Mouse (Mus musculus): Measurements from ENCODE around the gene Hpgd. TPM values are rescaled to one million over a fixed set of nuclear protein-coding genes. Genes with fewer than 3 reads are reported as not detected.

The Hpgd gene
- total and polyA plus RNA-seq, 3 experiments = not detected

DNA sequence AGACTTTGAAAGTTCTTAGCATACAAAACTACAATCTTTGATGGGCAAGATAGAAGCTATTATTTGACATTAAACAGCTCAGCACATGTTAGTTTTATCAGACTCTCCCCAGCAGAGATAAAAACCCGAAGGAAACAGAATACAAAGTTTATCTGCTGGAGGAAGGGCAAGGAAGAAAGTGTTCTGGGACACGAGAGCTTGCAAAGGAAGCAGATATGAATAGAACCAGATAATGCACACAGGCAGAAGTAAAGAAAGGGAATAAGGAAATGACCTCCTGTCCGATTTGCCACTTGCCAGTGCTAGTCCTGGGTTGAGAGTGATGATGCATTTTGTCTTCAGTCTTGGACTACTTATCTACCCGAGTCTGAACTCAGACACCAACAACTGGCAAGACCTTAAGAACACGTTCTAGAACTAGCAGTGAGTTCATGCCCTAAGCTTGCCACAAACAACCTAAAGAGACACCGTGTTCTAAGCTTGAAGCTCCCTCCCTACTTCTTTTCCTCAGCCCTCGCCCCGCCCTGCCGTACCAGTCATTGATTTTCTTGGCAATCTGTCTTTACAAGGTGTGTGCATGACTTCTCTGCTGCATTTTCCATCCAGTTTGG is 41.1 kb downstream of the Hpgd start:
- Histone ChIP-seq H3K79me2 (replicated peaks; ENCODE audit: control insufficient read depth, extremely low read depth, insufficient read depth, poor library complexity, severe bottlenecking) (no peaks in the 10 kb centered on the region), H3K9me3 (replicated peaks; ENCODE audit: low read length) (no peaks in the 10 kb centered on the region), H3K27me3 (replicated peaks) (no peaks in the 10 kb centered on the region), H3K36me3 (replicated peaks in 1 of 2; ENCODE audit: control insufficient read depth in 1 of 2, insufficient read depth in 1 of 2, low read length in 1 of 2) (no peaks in the 10 kb centered on the region), H3K4me1 (ENCODE audit: control insufficient read depth in 1 of 2, insufficient read depth in 2 of 2) (no peaks in the 10 kb centered on the region), H3K4me2 (ENCODE audit: insufficient read depth, low read depth, poor library complexity, severe bottlenecking) (no peak overlapping the region), H3K9ac (ENCODE audit: insufficient read depth, low read depth) (no peak overlapping the region), H3K27ac (ENCODE audit: insufficient read depth, low read depth) (no peak overlapping the region), H3K4me3 (replicated peaks in 1 of 3; ENCODE audit: low read depth in 2 of 3, low read length in 2 of 3, poor library complexity in 1 of 3) (no peak overlapping the region)
- dilution Hi-C loops (cut with MboI; ENCODE audit: extremely low pct_ligation_motif_present, extremely low pct_unique_long_range_greater_than_20kb, low sequenced_read_pairs) (no loop called here), in situ Hi-C loops (cut with MboI; ENCODE audit: low pct_ligation_motif_present, low pct_unique_long_range_greater_than_20kb, low sequenced_read_pairs) (no loop called here)
- DNase-seq (ENCODE audit: extremely low read depth) = no peak
- TF ChIP-seq ZMIZ1 (IDR thresholded peaks at IDR 0.05; ENCODE audit: low read depth, low read length) (no peak), BHLHE40 (IDR thresholded peaks at IDR 0.05; ENCODE audit: low read depth, low read length) (no peak), IRF4 (IDR thresholded peaks at IDR 0.05; ENCODE audit: low read depth, low read length) (no peak), PAX5 (IDR thresholded peaks at IDR 0.05; ENCODE audit: low read length) (no peak), POLR2AphosphoS2 (IDR thresholded peaks at IDR 0.05; ENCODE audit: low read depth, low read length) (no peak), SIN3A (IDR thresholded peaks at IDR 0.05; ENCODE audit: low read length) (no peak), TBP (conservative IDR thresholded peaks at IDR 0.05; ENCODE audit: low read depth, low read length) (no peak), MYC (IDR thresholded peaks at IDR 0.05; ENCODE audit: low read depth, low read length) (no peak), RCOR1 (conservative IDR thresholded peaks at IDR 0.05; ENCODE audit: low read depth, low read length) (no peak), CHD1 (IDR thresholded peaks at IDR 0.05; ENCODE audit: low read depth, low read length) (no peak), GABPA (IDR thresholded peaks at IDR 0.05; ENCODE audit: insufficient replicate concordance, low read depth, low read length) (no peak), ETS1 (conservative IDR thresholded peaks at IDR 0.05; ENCODE audit: low read depth, low read length) (no peak), E2F4 (IDR thresholded peaks at IDR 0.05; ENCODE audit: insufficient replicate concordance, low read depth, low read length) (no peak), NELFE (IDR thresholded peaks at IDR 0.05; ENCODE audit: low read depth, low read length) (no peak), USF1 (IDR thresholded peaks at IDR 0.05; ENCODE audit: low read depth, low read length) (no peak), MXI1 (IDR thresholded peaks at IDR 0.05; ENCODE audit: low read depth, low read length) (no peak), ELF1 (IDR thresholded peaks at IDR 0.05; ENCODE audit: low read depth, low read length) (no peak), RAD21 (IDR thresholded peaks at IDR 0.05; ENCODE audit: low read depth, low read length) (no peak), JUN (IDR thresholded peaks at IDR 0.05; ENCODE audit: insufficient read depth, low read depth, low read length) (no peak)

GRCm38 (mm10) chr8:56336771-56337170 is 42.4 kb downstream of the Hpgd start:
- dilution Hi-C loops (cut with MboI; ENCODE audit: extremely low pct_ligation_motif_present, extremely low pct_unique_long_range_greater_than_20kb, low sequenced_read_pairs) = no loop called here
- Histone ChIP-seq H3K9me3 (replicated peaks; ENCODE audit: low read length) (no peaks in the 10 kb centered on the region), H3K27me3 (replicated peaks) (no peaks in the 10 kb centered on the region), H3K9ac (ENCODE audit: insufficient read depth, low read depth) (no peak overlapping the region), H3K27ac (ENCODE audit: insufficient read depth, low read depth) (no peak overlapping the region), H3K4me2 (ENCODE audit: insufficient read depth, low read depth, poor library complexity, severe bottlenecking) (no peak overlapping the region), H3K79me2 (replicated peaks; ENCODE audit: control insufficient read depth, extremely low read depth, insufficient read depth, poor library complexity, severe bottlenecking) (no peaks in the 10 kb centered on the region), H3K36me3 (replicated peaks in 1 of 2; ENCODE audit: control insufficient read depth in 1 of 2, insufficient read depth in 1 of 2, low read length in 1 of 2) (no peaks in the 10 kb centered on the region), H3K4me3 (replicated peaks in 1 of 3; ENCODE audit: low read depth in 2 of 3, low read length in 2 of 3, poor library complexity in 1 of 3) (no peak overlapping the region), H3K4me1 (ENCODE audit: control insufficient read depth in 1 of 2, insufficient read depth in 2 of 2) (no peaks in the 10 kb centered on the region)
- in situ Hi-C loops (cut with MboI; ENCODE audit: low pct_ligation_motif_present, low pct_unique_long_range_greater_than_20kb, low sequenced_read_pairs) = no loop called here
- DNase-seq (ENCODE audit: extremely low read depth) = no peak
- no peak for TF ChIP-seq MAX (IDR thresholded peaks at IDR 0.05; ENCODE audit: low read length)
- TF ChIP-seq IRF4 (IDR thresholded peaks at IDR 0.05; ENCODE audit: low read depth, low read length) = no peak
- no peak for TF ChIP-seq KAT2A (IDR thresholded peaks at IDR 0.05; ENCODE audit: insufficient replicate concordance, low read length)
- no peak for TF ChIP-seq POLR2A (IDR thresholded peaks at IDR 0.05; ENCODE audit: low read depth, low read length)
- TF ChIP-seq GABPA (IDR thresholded peaks at IDR 0.05; ENCODE audit: insufficient replicate concordance, low read depth, low read length) = no peak
- no peak for TF ChIP-seq ZKSCAN1 (IDR thresholded peaks at IDR 0.05; ENCODE audit: borderline replicate concordance, low read depth, low read length)
- TF ChIP-seq MEF2A (IDR thresholded peaks at IDR 0.05; ENCODE audit: borderline replicate concordance, low read depth, low read length) = no peak
- no peak for TF ChIP-seq USF1 (IDR thresholded peaks at IDR 0.05; ENCODE audit: low read depth, low read length)
- TF ChIP-seq JUN (IDR thresholded peaks at IDR 0.05; ENCODE audit: insufficient read depth, low read depth, low read length) = no peak
- no peak for TF ChIP-seq E2F4 (IDR thresholded peaks at IDR 0.05; ENCODE audit: insufficient replicate concordance, low read depth, low read length)

Measured in CH12.LX (cell line).